Mouse (Mus musculus) left cerebral cortex, postnatal 10 days (tissue): Measurements from ENCODE around the gene Tnfrsf8. TPM values are rescaled to one million over a fixed set of nuclear protein-coding genes. Genes with fewer than 3 reads are reported as not detected.

ENCODE experiments used
- total RNA-seq, 2 experiments: library from RNA; stranded (reverse); gene quantifications; 2 replicates each; pipeline ENCODE4 v1.2.3; 2021

The Tnfrsf8 gene
- total RNA-seq, 2 experiments from 2014 or later: 0.83 to 0.99 TPM

Other genes with a start within 250 kb of the Tnfrsf8 start
- 10 to 100 TPM; 52.8 to 53.6 TPM for gene Vps13d, start 120.2 kb downstream of the Tnfrsf8 start, total RNA-seq
- 1 to 10 TPM; 2.8 to 3.6 TPM for gene Tnfrsf1b, start 68.3 kb downstream of the Tnfrsf8 start, total RNA-seq
- gene Zfp990, start 195.6 kb upstream of the Tnfrsf8 start, total RNA-seq: 1 to 10 TPM in 1 of 2 experiments, under 1 TPM in 1; 0.90 to 1.2 TPM